Mouse (Mus musculus): ENCODE data around the gene Vmn2r54. TPM values are rescaled to one million over a fixed set of nuclear protein-coding genes. Genes with fewer than 3 reads are reported as not detected.
"Not testable (repeated sequence)": the region's sequence is repeated elsewhere in the genome, so short reads cannot be mapped to it uniquely, and the experiment has no call there.

The Vmn2r54 gene
- not detected in 2 replicates for polyA plus RNA-seq (2014; fragmentation: Nextera tagmentation; extraction: Ambion mirVana)

GRCm38 (mm10) chr7:12640219-12640618, at the start of gene Vmn2r54:
Gene Vmn2r54 (minus strand): TSS chr7:12640319.
- not testable (repeated sequence) for ATAC-seq (ENCODE audit: insufficient number of reproducible peaks, insufficient read depth, low FRiP score, low read depth); H3K36me3 ChIP-seq (ENCODE audit: control insufficient read depth, insufficient read depth, low read length); H3K27me3 ChIP-seq (ENCODE audit: control insufficient read depth, insufficient read depth, low read length); H3K9ac ChIP-seq (replicated peaks; ENCODE audit: low read depth, low read length); H3K27ac ChIP-seq (ENCODE audit: low read length); H3K4me2 ChIP-seq (replicated peaks; ENCODE audit: low read depth, low read length); H3K4me1 ChIP-seq (ENCODE audit: control insufficient read depth, insufficient read depth, low read length); H3K9me3 ChIP-seq (ENCODE audit: control insufficient read depth, low read depth, low read length); H3K4me3 ChIP-seq (ENCODE audit: low read depth, low read length)
- WGBS = 77% methylated on average over 3 of the region's 4 CpGs

GRCm38 (mm10) chr7:12684903-12685302, 44.8 kb upstream of the Vmn2r54 start, which contains the start of gene Vmn2r55:
Gene Vmn2r55 (minus strand): TSS chr7:12685003.
- not testable (repeated sequence) for H3K9me3 ChIP-seq (ENCODE audit: control insufficient read depth, low read depth, low read length); H3K36me3 ChIP-seq (ENCODE audit: control insufficient read depth, insufficient read depth, low read length); H3K4me2 ChIP-seq (replicated peaks; ENCODE audit: low read depth, low read length); H3K4me1 ChIP-seq (ENCODE audit: control insufficient read depth, insufficient read depth, low read length); ATAC-seq (ENCODE audit: insufficient number of reproducible peaks, insufficient read depth, low FRiP score, low read depth); H3K4me3 ChIP-seq (ENCODE audit: low read depth, low read length); H3K27ac ChIP-seq (ENCODE audit: low read length); H3K9ac ChIP-seq (replicated peaks; ENCODE audit: low read depth, low read length); H3K27me3 ChIP-seq (ENCODE audit: control insufficient read depth, insufficient read depth, low read length)
- 93% methylated on average over 3 of the region's 3 CpGs for WGBS

GRCm38 (mm10) chr7:12608688-12609087, 31.4 kb downstream of the Vmn2r54 start, which contains the start of gene Vmn2r53:
Gene Vmn2r53 (minus strand): TSS chr7:12608788.
- H3K36me3 ChIP-seq (ENCODE audit: control insufficient read depth, insufficient read depth, low read length) = no peaks in the 10 kb centered on the region
- H3K9ac ChIP-seq (replicated peaks; ENCODE audit: low read depth, low read length) = no peak within 1 kb of the TSS
- H3K27me3 ChIP-seq (ENCODE audit: control insufficient read depth, insufficient read depth, low read length) = no peaks in the 10 kb centered on the region
- H3K27ac ChIP-seq (ENCODE audit: low read length) = no peak within 1 kb of the TSS
- H3K9me3 ChIP-seq (ENCODE audit: control insufficient read depth, low read depth, low read length) = peaks cover 4% of the 10 kb centered on the region; the same call in 1 of the 2 replicates
- H3K4me2 ChIP-seq (replicated peaks; ENCODE audit: low read depth, low read length) = no peak within 1 kb of the TSS
- no peak within 1 kb of the TSS for H3K4me3 ChIP-seq (ENCODE audit: low read depth, low read length)
- no peaks in the 10 kb centered on the region for H3K4me1 ChIP-seq (ENCODE audit: control insufficient read depth, insufficient read depth, low read length)
- no peak for ATAC-seq (ENCODE audit: insufficient number of reproducible peaks, insufficient read depth, low FRiP score, low read depth)

Other genes with a start within 250 kb of the Vmn2r54 start
- 4.5 and 4.8 TPM in 2 replicates for gene Zfp551, start 217.6 kb downstream of the Vmn2r54 start, polyA plus RNA-seq (2014; fragmentation: Nextera tagmentation; extraction: Ambion mirVana)
- 27.2 and 27.3 TPM in 2 replicates for gene Zfp606, start 162.0 kb downstream of the Vmn2r54 start, polyA plus RNA-seq (2014; fragmentation: Nextera tagmentation; extraction: Ambion mirVana)
- gene 2900092C05Rik, start 127.8 kb downstream of the Vmn2r54 start, polyA plus RNA-seq (2014; fragmentation: Nextera tagmentation; extraction: Ambion mirVana) = not detected in 2 replicates
- gene Vmn2r53, start 31.5 kb downstream of the Vmn2r54 start, polyA plus RNA-seq (2014; fragmentation: Nextera tagmentation; extraction: Ambion mirVana) = 0.03 TPM in 1 of 2 replicates, not detected in the other
- gene Vmn2r55, start 44.7 kb upstream of the Vmn2r54 start, polyA plus RNA-seq (2014; fragmentation: Nextera tagmentation; extraction: Ambion mirVana) = not detected in 2 replicates
- gene Vmn2r56, start 94.7 kb upstream of the Vmn2r54 start, polyA plus RNA-seq (2014; fragmentation: Nextera tagmentation; extraction: Ambion mirVana) = not detected in 2 replicates
- gene Zscan18, start 163.3 kb upstream of the Vmn2r54 start, polyA plus RNA-seq (2014; fragmentation: Nextera tagmentation; extraction: Ambion mirVana) = 8.2 and 10.5 TPM in 2 replicates
- 23.9 and 24.4 TPM in 2 replicates for gene Zfp329, start 178.5 kb upstream of the Vmn2r54 start, polyA plus RNA-seq (2014; fragmentation: Nextera tagmentation; extraction: Ambion mirVana)
- 29.9 and 35.7 TPM in 2 replicates for gene Zfp110, start 194.4 kb upstream of the Vmn2r54 start, polyA plus RNA-seq (2014; fragmentation: Nextera tagmentation; extraction: Ambion mirVana)
- 4.5 and 4.6 TPM in 2 replicates for gene Zfp128, start 240.9 kb upstream of the Vmn2r54 start, polyA plus RNA-seq (2014; fragmentation: Nextera tagmentation; extraction: Ambion mirVana)

All from stomach, embryonic 14.5 days (tissue).